Mouse (Mus musculus): ENCODE measurements around the gene Tenm4. TPM values are rescaled to one million over a fixed set of nuclear protein-coding genes. Genes with fewer than 3 reads are reported as not detected.

The Tenm4 gene
- polyA plus RNA-seq, 1 experiment from 2014 or later: 9.1 TPM

GRCm38 (mm10) chr7:96369947-96370346, 198.9 kb downstream of the Tenm4 start:
- WGBS: 93% methylated on average over 4 of the region's 4 CpGs
- ATAC-seq (replicated peaks; ENCODE audit: extremely low read depth, insufficient read depth, low FRiP score): no peak
- Histone ChIP-seq H3K4me2 (ENCODE audit: low read depth, low read length) (no peak overlapping the region), H3K36me3 (ENCODE audit: control insufficient read depth, insufficient read depth) (no peaks in the 10 kb centered on the region), H3K9me3 (replicated peaks; ENCODE audit: control insufficient read depth, low read length) (no peaks in the 10 kb centered on the region), H3K9ac (ENCODE audit: low read length) (no peak overlapping the region), H3K4me1 (ENCODE audit: control insufficient read depth, insufficient read depth, low read length) (no peaks in the 10 kb centered on the region), H3K4me3 (ENCODE audit: low read length) (no peak overlapping the region), H3K27me3 (ENCODE audit: control insufficient read depth, insufficient read depth, low read length) (no peaks in the 10 kb centered on the region), H3K27ac (ENCODE audit: low read length) (no peak overlapping the region)

DNA sequence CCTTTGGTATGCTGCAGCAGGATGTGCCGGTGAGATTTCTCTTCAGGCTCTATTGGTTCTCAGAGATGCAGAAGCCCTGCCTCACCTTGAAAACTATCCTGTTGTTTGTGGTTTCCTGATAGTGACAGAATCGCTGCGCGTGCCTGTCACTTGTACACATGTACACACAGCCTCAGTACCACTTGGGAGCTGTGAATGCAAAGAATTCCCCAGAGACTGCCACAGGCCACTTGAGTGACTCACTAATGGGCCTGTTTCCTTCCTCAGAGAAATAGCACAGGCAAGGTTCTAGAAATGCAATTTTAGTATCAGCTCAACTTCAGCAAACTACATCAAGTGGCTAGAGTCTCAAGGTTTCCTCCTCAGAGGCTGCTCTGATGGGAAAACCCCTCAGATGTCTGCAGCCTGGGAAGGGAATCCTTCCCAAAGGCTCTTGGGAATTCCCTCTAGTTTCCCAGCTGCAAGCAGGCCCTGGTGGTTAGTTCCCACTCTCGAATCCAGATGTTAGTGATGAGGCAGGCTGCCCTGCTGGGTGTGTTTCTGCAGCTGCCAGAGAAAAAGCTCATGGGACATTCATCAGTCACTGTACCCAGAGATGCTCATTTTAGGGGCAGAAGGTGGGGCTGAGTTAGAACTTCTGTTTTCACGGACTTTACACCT, 203.1 kb downstream of the Tenm4 start:
- Histone ChIP-seq H3K27ac (ENCODE audit: low read length) (no peak overlapping the region), H3K27me3 (ENCODE audit: control insufficient read depth, insufficient read depth, low read length) (no peaks in the 10 kb centered on the region), H3K36me3 (ENCODE audit: control insufficient read depth, insufficient read depth) (no peaks in the 10 kb centered on the region), H3K4me2 (ENCODE audit: low read depth, low read length) (no peak overlapping the region), H3K4me1 (ENCODE audit: control insufficient read depth, insufficient read depth, low read length) (no peaks in the 10 kb centered on the region), H3K4me3 (ENCODE audit: low read length) (no peak overlapping the region), H3K9ac (ENCODE audit: low read length) (no peak overlapping the region), H3K9me3 (replicated peaks; ENCODE audit: control insufficient read depth, low read length) (no peaks in the 10 kb centered on the region)
- 48% methylated on average over 6 of the region's 6 CpGs for WGBS
- no peak for ATAC-seq (replicated peaks; ENCODE audit: extremely low read depth, insufficient read depth, low FRiP score)

GRCm38 (mm10) chr7:96375507-96375906, 204.5 kb downstream of the Tenm4 start:
- no peak overlapping the region for H3K9ac ChIP-seq (ENCODE audit: low read length)
- no peaks in the 10 kb centered on the region for H3K9me3 ChIP-seq (replicated peaks; ENCODE audit: control insufficient read depth, low read length)
- no peaks in the 10 kb centered on the region for H3K27me3 ChIP-seq (ENCODE audit: control insufficient read depth, insufficient read depth, low read length)
- H3K27ac ChIP-seq (ENCODE audit: low read length): no peak overlapping the region
- 44% methylated on average over 6 of the region's 6 CpGs for WGBS
- no peak overlapping the region for H3K4me2 ChIP-seq (ENCODE audit: low read depth, low read length)
- ATAC-seq (replicated peaks; ENCODE audit: extremely low read depth, insufficient read depth, low FRiP score): no peak
- H3K4me3 ChIP-seq (ENCODE audit: low read length): no peak overlapping the region
- H3K4me1 ChIP-seq (ENCODE audit: control insufficient read depth, insufficient read depth, low read length): no peaks in the 10 kb centered on the region
- H3K36me3 ChIP-seq (ENCODE audit: control insufficient read depth, insufficient read depth): no peaks in the 10 kb centered on the region

DNA sequence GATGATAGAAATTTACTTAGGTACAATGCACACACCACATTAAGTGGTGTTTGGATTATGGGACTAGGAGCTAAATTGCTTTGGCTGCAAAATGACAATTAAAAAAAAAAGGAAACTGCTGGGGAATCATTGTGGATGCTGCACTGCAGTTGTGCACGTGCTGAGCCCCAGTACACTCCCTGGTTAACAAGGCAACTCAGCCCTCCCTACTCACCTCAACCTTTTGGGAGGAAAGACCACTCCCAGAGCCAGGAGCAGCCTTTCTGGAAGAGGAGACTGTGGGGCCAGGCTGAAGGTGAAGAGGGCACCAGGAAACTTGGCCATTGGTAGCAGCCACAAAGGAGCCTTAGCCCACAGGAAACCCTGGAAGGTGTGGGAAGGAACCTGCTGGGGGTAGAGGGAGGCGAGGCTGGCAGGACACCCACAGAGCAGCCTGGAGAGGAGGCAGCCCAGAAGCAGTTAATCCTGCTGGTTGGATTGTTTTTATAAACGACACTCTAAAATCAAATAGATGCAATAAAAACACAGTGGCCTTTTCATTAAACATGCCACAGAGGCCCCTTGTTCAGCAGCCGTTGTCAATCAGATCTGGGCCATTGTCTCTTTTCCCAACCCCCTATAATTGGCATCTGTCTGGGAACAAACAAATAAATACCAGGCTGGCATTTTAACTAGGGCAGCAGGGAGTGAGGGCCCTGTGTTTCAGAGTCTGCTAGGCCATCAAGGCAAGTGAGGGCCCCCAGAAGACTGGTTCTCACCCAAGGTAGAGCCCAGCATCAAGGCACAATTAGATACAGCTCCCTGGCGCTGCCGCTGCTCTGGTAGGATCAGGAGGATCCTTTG, 212.9 kb downstream of the Tenm4 start:
- Histone ChIP-seq H3K9ac (ENCODE audit: low read length) (no peak overlapping the region), H3K4me2 (ENCODE audit: low read depth, low read length) (no peak overlapping the region), H3K4me1 (ENCODE audit: control insufficient read depth, insufficient read depth, low read length) (no peaks in the 10 kb centered on the region), H3K9me3 (replicated peaks; ENCODE audit: control insufficient read depth, low read length) (no peaks in the 10 kb centered on the region), H3K27me3 (ENCODE audit: control insufficient read depth, insufficient read depth, low read length) (no peaks in the 10 kb centered on the region), H3K4me3 (ENCODE audit: low read length) (no peak overlapping the region), H3K36me3 (ENCODE audit: control insufficient read depth, insufficient read depth) (no peaks in the 10 kb centered on the region), H3K27ac (ENCODE audit: low read length) (no peak overlapping the region)
- 57% methylated on average over 6 of the region's 6 CpGs for WGBS
- no peak for ATAC-seq (replicated peaks; ENCODE audit: extremely low read depth, insufficient read depth, low FRiP score)

- H3K9ac ChIP-seq (ENCODE audit: low read length): no peak overlapping the region
- no peak for ATAC-seq (replicated peaks; ENCODE audit: extremely low read depth, insufficient read depth, low FRiP score)
- H3K27ac ChIP-seq (ENCODE audit: low read length): no peak overlapping the region
- no peaks in the 10 kb centered on the region for H3K9me3 ChIP-seq (replicated peaks; ENCODE audit: control insufficient read depth, low read length)
- H3K27me3 ChIP-seq (ENCODE audit: control insufficient read depth, insufficient read depth, low read length): no peaks in the 10 kb centered on the region
- 89% methylated on average over 11 of the region's 11 CpGs for WGBS
- H3K4me2 ChIP-seq (ENCODE audit: low read depth, low read length): no peak overlapping the region
- no peak overlapping the region for H3K4me3 ChIP-seq (ENCODE audit: low read length)
- no peaks in the 10 kb centered on the region for H3K4me1 ChIP-seq (ENCODE audit: control insufficient read depth, insufficient read depth, low read length)
- H3K36me3 ChIP-seq (ENCODE audit: control insufficient read depth, insufficient read depth): no peaks in the 10 kb centered on the region
Measured at GRCm38 (mm10) chr7:96384726-96385500, 213.9 kb downstream of the Tenm4 start.

DNA sequence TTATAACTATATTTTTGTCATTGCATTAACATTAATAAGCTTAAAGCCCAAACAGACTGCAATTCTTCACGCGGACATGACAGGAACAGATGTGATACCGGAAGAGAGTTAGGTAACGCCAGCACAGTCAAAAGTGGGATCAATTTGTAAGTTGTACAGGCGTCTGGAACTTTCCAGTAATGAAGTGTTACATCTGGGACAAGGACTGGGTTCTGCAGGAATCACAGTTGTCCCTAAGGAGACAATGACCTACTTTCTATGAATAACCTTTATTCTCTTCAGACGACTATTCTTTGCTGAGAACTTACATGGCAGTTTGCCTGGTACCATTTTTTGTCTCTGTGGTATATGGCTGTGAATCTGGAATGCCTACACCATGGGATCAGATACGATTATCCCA, 214.8 kb downstream of the Tenm4 start:
- no peak for ATAC-seq (replicated peaks; ENCODE audit: extremely low read depth, insufficient read depth, low FRiP score)
- Histone ChIP-seq H3K36me3 (ENCODE audit: control insufficient read depth, insufficient read depth) (no peaks in the 10 kb centered on the region), H3K4me3 (ENCODE audit: low read length) (no peak overlapping the region), H3K27ac (ENCODE audit: low read length) (no peak overlapping the region), H3K4me1 (ENCODE audit: control insufficient read depth, insufficient read depth, low read length) (no peaks in the 10 kb centered on the region), H3K9ac (ENCODE audit: low read length) (no peak overlapping the region), H3K27me3 (ENCODE audit: control insufficient read depth, insufficient read depth, low read length) (no peaks in the 10 kb centered on the region), H3K9me3 (replicated peaks; ENCODE audit: control insufficient read depth, low read length) (no peaks in the 10 kb centered on the region), H3K4me2 (ENCODE audit: low read depth, low read length) (no peak overlapping the region)
- 84% methylated on average over 7 of the region's 7 CpGs for WGBS

DNA sequence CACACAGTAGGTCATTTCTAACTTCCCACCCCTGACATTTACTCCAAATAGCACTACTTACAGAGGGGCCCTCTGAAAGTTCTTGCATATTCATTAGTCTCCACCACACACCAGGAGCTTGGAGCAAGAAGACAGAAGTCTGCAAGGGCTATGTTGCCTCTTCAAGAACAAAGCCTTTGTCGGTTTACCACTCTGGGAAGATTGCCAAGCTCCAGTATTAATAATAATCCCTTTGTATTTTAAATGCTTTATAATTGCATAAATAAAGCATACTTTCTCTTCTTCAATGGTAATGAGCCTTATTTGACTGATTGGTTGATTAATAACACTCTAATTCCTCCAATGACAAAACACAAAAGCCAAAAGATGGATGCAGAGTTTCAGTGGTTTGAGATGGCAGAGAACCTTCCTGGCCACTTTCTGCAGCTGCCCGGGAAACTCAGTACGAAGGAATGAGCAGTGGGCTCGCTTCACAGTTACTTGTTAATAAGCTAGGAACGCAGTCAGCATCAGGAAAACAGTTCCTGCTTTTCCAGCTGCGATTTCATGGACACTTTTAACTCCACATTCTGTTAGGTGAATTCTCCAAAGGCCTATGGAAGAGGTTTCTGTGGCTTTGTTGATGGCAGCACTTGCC, 219.1 kb downstream of the Tenm4 start:
- no peaks in the 10 kb centered on the region for H3K27me3 ChIP-seq (ENCODE audit: control insufficient read depth, insufficient read depth, low read length)
- no peaks in the 10 kb centered on the region for H3K9me3 ChIP-seq (replicated peaks; ENCODE audit: control insufficient read depth, low read length)
- H3K36me3 ChIP-seq (ENCODE audit: control insufficient read depth, insufficient read depth): no peaks in the 10 kb centered on the region
- no peak overlapping the region for H3K4me2 ChIP-seq (ENCODE audit: low read depth, low read length)
- H3K4me1 ChIP-seq (ENCODE audit: control insufficient read depth, insufficient read depth, low read length): no peaks in the 10 kb centered on the region
- no peak overlapping the region for H3K4me3 ChIP-seq (ENCODE audit: low read length)
- no peak for ATAC-seq (replicated peaks; ENCODE audit: extremely low read depth, insufficient read depth, low FRiP score)
- 75% methylated on average over 6 of the region's 6 CpGs for WGBS
- H3K27ac ChIP-seq (ENCODE audit: low read length): no peak overlapping the region
- H3K9ac ChIP-seq (ENCODE audit: low read length): no peak overlapping the region

- Histone ChIP-seq H3K9ac (ENCODE audit: low read length) (no peak overlapping the region), H3K36me3 (ENCODE audit: control insufficient read depth, insufficient read depth) (no peaks in the 10 kb centered on the region), H3K4me3 (ENCODE audit: low read length) (no peak overlapping the region), H3K4me1 (ENCODE audit: control insufficient read depth, insufficient read depth, low read length) (no peaks in the 10 kb centered on the region), H3K27me3 (ENCODE audit: control insufficient read depth, insufficient read depth, low read length) (no peaks in the 10 kb centered on the region), H3K4me2 (ENCODE audit: low read depth, low read length) (no peak overlapping the region), H3K9me3 (replicated peaks; ENCODE audit: control insufficient read depth, low read length) (no peaks in the 10 kb centered on the region), H3K27ac (ENCODE audit: low read length) (no peak overlapping the region)
- WGBS: 88% methylated on average over 4 of the region's 4 CpGs
- no peak for ATAC-seq (replicated peaks; ENCODE audit: extremely low read depth, insufficient read depth, low FRiP score)
Measured at GRCm38 (mm10) chr7:96390894-96391293, 219.8 kb downstream of the Tenm4 start.
